Mouse (Mus musculus) inflammation-experienced regulatory T-cells (primary cell): ENCODE results near the gene Rpl39l. TPM values are rescaled to one million over a fixed set of nuclear protein-coding genes. Genes with fewer than 3 reads are reported as not detected.

Experiments
- polyA plus RNA-seq, 2 experiments: library from polyadenylated mRNA; unstranded; fragments of 100-300 nt; shearing (Covaris generic); gene quantifications; one replicate each; pipeline ENCODE4 v1.2.1; 2017

Rpl39l gene
- 1 to 10 TPM in 1 of 2 experiments, under 1 TPM in 1; 0.76 to 1.4 TPM for polyA plus RNA-seq

DNA sequence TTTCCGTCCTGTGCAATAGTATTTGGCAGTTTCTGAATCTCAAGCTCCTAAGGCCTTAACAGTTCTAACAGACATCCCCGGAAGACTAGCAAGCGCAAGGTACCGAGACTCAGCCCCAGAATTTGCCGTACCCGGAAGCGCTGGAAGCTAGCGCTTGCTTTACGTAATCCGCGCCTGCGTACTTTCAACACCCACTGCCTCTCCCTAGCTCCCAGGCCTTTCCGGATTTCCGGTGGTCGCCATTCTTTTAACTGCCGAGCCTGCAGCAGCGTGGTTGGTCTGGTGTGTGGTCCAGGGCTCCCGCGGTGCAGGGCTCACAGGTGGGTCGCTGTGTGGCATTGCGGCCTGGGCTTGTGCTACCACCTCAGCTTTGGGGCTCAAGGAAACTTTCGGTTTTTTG is at the start of gene Rpl39l:
Gene Rpl39l, plus strand, starts transcription at position 222 of the 400 bp plus-strand sequence.

DNA sequence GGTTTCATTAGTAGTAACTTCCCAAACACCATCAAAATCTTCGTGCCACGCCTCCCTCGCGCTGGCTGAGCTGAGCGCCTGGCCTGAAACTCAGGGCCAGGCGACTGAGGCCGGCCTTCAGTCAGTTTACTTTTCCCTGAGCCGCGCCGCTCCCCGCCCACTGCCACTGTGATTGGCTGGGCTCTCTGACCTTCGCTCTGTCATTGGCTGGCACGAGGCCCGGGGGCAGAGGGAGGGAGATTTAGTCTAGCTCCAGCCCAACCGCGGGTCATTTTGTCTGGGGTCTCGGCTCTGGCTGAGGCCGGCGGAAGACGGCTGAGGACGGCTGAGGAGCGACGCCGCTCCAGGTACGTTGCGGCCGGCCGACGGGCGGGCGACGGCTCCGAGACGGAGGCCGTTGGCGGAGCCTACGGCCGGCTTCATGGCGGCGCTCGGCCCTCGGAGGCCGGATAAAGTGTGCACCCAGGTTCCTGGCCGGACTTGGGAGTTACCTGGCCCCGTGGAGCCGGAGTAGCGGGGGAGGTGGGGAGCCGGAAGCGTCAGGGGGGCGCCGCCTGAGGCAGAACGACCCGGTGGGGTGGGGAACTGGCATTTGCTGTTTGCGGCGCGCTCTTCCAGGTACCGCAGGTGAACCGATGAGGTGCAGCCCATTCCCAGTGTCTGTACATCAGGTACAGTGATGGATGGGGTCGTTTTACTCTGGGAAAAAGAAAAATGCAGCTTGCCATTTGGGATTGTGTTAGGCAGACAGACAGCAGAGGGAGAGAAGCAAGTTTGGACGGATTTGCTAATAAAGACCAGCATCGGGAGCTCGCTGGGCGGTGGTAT is 22.9 kb downstream of the Rpl39l start, which contains the start of gene Atf7ip2:
Gene Atf7ip2, plus strand, starts transcription at position 34 of the 828 bp plus-strand sequence.

Other genes with a start within 250 kb of the Rpl39l start
- gene Grin2a, start 174.7 kb upstream of the Rpl39l start, polyA plus RNA-seq: under 1 TPM; 0.08 to 0.89 TPM
- gene Atf7ip2, start 22.5 kb downstream of the Rpl39l start, polyA plus RNA-seq: 1 to 10 TPM in 1 of 2 experiments, under 1 TPM in 1; 0.33 to 3.0 TPM
- under 1 TPM; 0.04 to 0.13 TPM for gene Emp2, start 143.7 kb downstream of the Rpl39l start, polyA plus RNA-seq
- not detected for gene Tekt5, start 225.3 kb downstream of the Rpl39l start, polyA plus RNA-seq
- gene Nubp1, start 241.7 kb downstream of the Rpl39l start, polyA plus RNA-seq: 10 to 100 TPM; 70.8 to 83.2 TPM